Comparison of ENCODE assay signal across 24 mouse cellular contexts in the genomic region with DNA sequence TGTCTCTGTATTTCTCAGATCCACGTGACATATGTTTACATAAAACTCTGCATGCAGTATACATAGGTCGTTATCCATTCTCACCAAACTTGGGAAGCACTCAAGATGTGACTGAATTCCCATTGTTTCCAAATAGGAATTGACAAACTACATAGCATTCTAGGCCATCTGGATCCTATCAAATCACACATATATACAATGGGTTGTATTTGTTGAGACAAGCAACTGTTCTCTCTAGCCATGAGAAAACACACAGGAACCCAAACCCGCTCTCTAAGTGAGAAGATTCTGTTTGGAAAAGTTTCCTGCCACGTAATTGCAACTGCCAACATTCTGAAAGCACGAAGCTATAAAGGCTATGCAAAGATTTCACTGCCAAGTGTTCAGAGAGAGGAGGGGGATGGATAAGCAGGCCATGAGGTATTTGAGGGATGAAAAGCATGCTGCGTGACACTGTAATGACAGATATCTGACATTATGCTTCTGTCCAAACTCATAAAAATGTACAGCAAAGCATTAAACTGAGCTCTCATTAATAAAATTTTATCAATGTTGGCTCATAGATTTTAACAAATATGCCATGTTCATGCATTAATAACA.
DNase-seq lines count a peak whose midpoint lies in the region; ATAC-seq and TF ChIP-seq lines count a peak whose summit lies in the region.
"Had no signal": no experiment of that assay in that cellular context is flagged by ENCODE, and none has a peak within 500 bp of the region (broad histone marks: within the 10 kb centered on the region; RNA-seq: fewer than 3 reads in every experiment).

No protein-coding gene starts in this region.

- 27% methylated on average over 6 of the region's 6 CpGs for WGBS in forebrain, postnatal 0 days
- WGBS in forebrain, embryonic 16.5 days: 32% methylated on average over 6 of the region's 6 CpGs
- WGBS in intestine, embryonic 14.5 days: 22% methylated on average over 6 of the region's 6 CpGs
- WGBS in intestine, postnatal 0 days: 40% methylated on average over 6 of the region's 6 CpGs
- WGBS in intestine, embryonic 16.5 days: 39% methylated on average over 6 of the region's 6 CpGs

- no peak overlapping the region for H3K4me2 ChIP-seq in forebrain, postnatal 0 days (ENCODE audit: low read depth)
- H3K4me2 ChIP-seq in forebrain, embryonic 16.5 days (ENCODE audit: low read length): no peak overlapping the region
- no peak overlapping the region for H3K4me2 ChIP-seq in intestine, embryonic 14.5 days (ENCODE audit: low read length)
- no peak overlapping the region for H3K4me2 ChIP-seq in intestine, postnatal 0 days (replicated peaks; ENCODE audit: low read depth)
- H3K4me2 ChIP-seq in intestine, embryonic 16.5 days (ENCODE audit: low read depth, low read length): no peak overlapping the region
- H3K4me2 ChIP-seq: forebrain, embryonic 12.5 days; hindbrain, embryonic 15.5 days; kidney, embryonic 15.5 days; liver, embryonic 15.5 days; neural tube, embryonic 13.5 days had no signal

- TF ChIP-seq CTCF in forebrain, postnatal 0 days (IDR thresholded peaks at IDR 0.05; ENCODE audit: low read depth): no peak
- TF ChIP-seq CTCF in intestine, postnatal 0 days (IDR thresholded peaks at IDR 0.05; ENCODE audit: low read depth): no peak
- no peak for TF ChIP-seq CTCF in brain, embryonic 14.5 days (IDR thresholded peaks at IDR 0.05; ENCODE audit: borderline replicate concordance, extremely low read depth, insufficient read depth, insufficient read length)

- H3K27ac ChIP-seq in forebrain, postnatal 0 days (ENCODE audit: low read depth, low read length): no peak overlapping the region
- H3K27ac ChIP-seq in forebrain, embryonic 16.5 days (ENCODE audit: low read length): no peak overlapping the region
- H3K27ac ChIP-seq in intestine, embryonic 14.5 days (ENCODE audit: low read depth): peak overlapping the region; percentile 60; the same call in 1 of the 2 replicates
- no peak overlapping the region for H3K27ac ChIP-seq in intestine, postnatal 0 days (ENCODE audit: low read depth, low read length)
- H3K27ac ChIP-seq in intestine, embryonic 16.5 days (ENCODE audit: low read length): no peak overlapping the region
- H3K27ac ChIP-seq: forebrain, embryonic 12.5 days; hindbrain, embryonic 15.5 days; kidney, embryonic 15.5 days; left cerebral cortex, adult 2 months; liver, embryonic 15.5 days; macrophage; neural tube, embryonic 13.5 days had no signal

- no peaks in the 10 kb centered on the region for H3K27me3 ChIP-seq in forebrain, postnatal 0 days (ENCODE audit: insufficient read depth, low read length)
- H3K27me3 ChIP-seq in forebrain, embryonic 16.5 days (replicated peaks; ENCODE audit: control insufficient read depth, insufficient read depth, low read length): no peaks in the 10 kb centered on the region
- no peaks in the 10 kb centered on the region for H3K27me3 ChIP-seq in intestine, embryonic 14.5 days (replicated peaks; ENCODE audit: control insufficient read depth, insufficient read depth, low read length)
- no peaks in the 10 kb centered on the region for H3K27me3 ChIP-seq in intestine, postnatal 0 days (replicated peaks; ENCODE audit: control insufficient read depth, insufficient read depth, low read length)
- no peaks in the 10 kb centered on the region for H3K27me3 ChIP-seq in intestine, embryonic 16.5 days (replicated peaks; ENCODE audit: control insufficient read depth, insufficient read depth, low read length)
- H3K27me3 ChIP-seq: forebrain, embryonic 12.5 days; hindbrain, embryonic 15.5 days; kidney, embryonic 15.5 days; liver, embryonic 15.5 days; neural tube, embryonic 13.5 days had no signal

- no peak; the same call in 1 of the 2 replicates for ATAC-seq in forebrain, postnatal 0 days
- no peak for ATAC-seq in forebrain, embryonic 16.5 days
- ATAC-seq in intestine, embryonic 14.5 days (replicated peaks; ENCODE audit: low FRiP score, low TSS enrichment, low read depth): no peak
- no peak for ATAC-seq in intestine, postnatal 0 days
- peak; percentile 40; the same call in 1 of the 2 replicates for ATAC-seq in intestine, embryonic 16.5 days
- ATAC-seq: midbrain, embryonic 16.5 days had no signal

- H3K9me3 ChIP-seq in forebrain, postnatal 0 days (ENCODE audit: low read length): no peaks in the 10 kb centered on the region
- H3K9me3 ChIP-seq in forebrain, embryonic 16.5 days (ENCODE audit: control insufficient read depth, low read length): no peaks in the 10 kb centered on the region
- H3K9me3 ChIP-seq in intestine, embryonic 14.5 days (ENCODE audit: control insufficient read depth, low read length): no peaks in the 10 kb centered on the region
- H3K9me3 ChIP-seq in intestine, postnatal 0 days (ENCODE audit: control insufficient read depth): no peaks in the 10 kb centered on the region
- no peaks in the 10 kb centered on the region for H3K9me3 ChIP-seq in intestine, embryonic 16.5 days (ENCODE audit: control insufficient read depth, low read length)
- H3K9me3 ChIP-seq: forebrain, embryonic 12.5 days; hindbrain, embryonic 15.5 days; kidney, embryonic 15.5 days; liver, embryonic 15.5 days; neural tube, embryonic 13.5 days had no signal

- no peak overlapping the region for H3K9ac ChIP-seq in forebrain, postnatal 0 days
- H3K9ac ChIP-seq in forebrain, embryonic 16.5 days (replicated peaks; ENCODE audit: low read depth, low read length): no peak overlapping the region
- no peak overlapping the region for H3K9ac ChIP-seq in intestine, embryonic 14.5 days (ENCODE audit: low read length)
- H3K9ac ChIP-seq in intestine, postnatal 0 days (ENCODE audit: low read depth, low read length): no peak overlapping the region
- H3K9ac ChIP-seq in intestine, embryonic 16.5 days (ENCODE audit: low read depth, low read length): no peak overlapping the region
- H3K9ac ChIP-seq: forebrain, embryonic 12.5 days; hindbrain, embryonic 15.5 days; kidney, embryonic 15.5 days; liver, embryonic 15.5 days; neural tube, embryonic 13.5 days had no signal

- no peaks in the 10 kb centered on the region for H3K4me1 ChIP-seq in forebrain, postnatal 0 days (ENCODE audit: insufficient read depth)
- peaks cover 10% of the 10 kb centered on the region for H3K4me1 ChIP-seq in forebrain, embryonic 16.5 days (replicated peaks; ENCODE audit: control insufficient read depth, insufficient read depth, low read length)
- no peaks in the 10 kb centered on the region for H3K4me1 ChIP-seq in intestine, embryonic 14.5 days (replicated peaks; ENCODE audit: control insufficient read depth, insufficient read depth, low read length)
- no peaks in the 10 kb centered on the region for H3K4me1 ChIP-seq in intestine, postnatal 0 days (replicated peaks; ENCODE audit: control insufficient read depth, insufficient read depth, low read length)
- H3K4me1 ChIP-seq in intestine, embryonic 16.5 days (ENCODE audit: control insufficient read depth, insufficient read depth, low read length): no peaks in the 10 kb centered on the region
- H3K4me1 ChIP-seq: hindbrain, embryonic 15.5 days; kidney, embryonic 15.5 days; liver, embryonic 15.5 days; neural tube, embryonic 13.5 days had no signal

- TF ChIP-seq POLR2A in brain, embryonic 14.5 days (IDR thresholded peaks at IDR 0.05; ENCODE audit: borderline replicate concordance, extremely low read depth, insufficient read depth, insufficient read length, poor library complexity, severe bottlenecking): no peak

- H3K36me3 ChIP-seq in forebrain, postnatal 0 days (ENCODE audit: insufficient read depth): no peaks in the 10 kb centered on the region
- H3K36me3 ChIP-seq in forebrain, embryonic 16.5 days (ENCODE audit: control insufficient read depth, insufficient read depth): no peaks in the 10 kb centered on the region
- no peaks in the 10 kb centered on the region for H3K36me3 ChIP-seq in intestine, embryonic 14.5 days (ENCODE audit: control insufficient read depth, insufficient read depth, low read length)
- H3K36me3 ChIP-seq in intestine, postnatal 0 days (ENCODE audit: control insufficient read depth, insufficient read depth): no peaks in the 10 kb centered on the region
- no peaks in the 10 kb centered on the region for H3K36me3 ChIP-seq in intestine, embryonic 16.5 days (ENCODE audit: control insufficient read depth, insufficient read depth, low read length)
- H3K36me3 ChIP-seq: forebrain, embryonic 12.5 days; hindbrain, embryonic 15.5 days; kidney, embryonic 15.5 days; liver, embryonic 15.5 days; neural tube, embryonic 13.5 days had no signal

- DNase-seq in forebrain, postnatal 0 days: peak; percentile 11
- no peak for DNase-seq in intestine, embryonic 14.5 days (ENCODE audit: low spot score)
- peak; percentile 45 for DNase-seq in brain, embryonic 14.5 days (ENCODE audit: low read depth)
- DNase-seq in gastrocnemius, postnatal 25 days: no peak
- DNase-seq in frontal cortex, postnatal 25 days (ENCODE audit: low spot score in 2 of 2): no peak
- DNase-seq: adrenal gland, postnatal 25 days; cerebellum, adult 9-10 months; gastrocnemius, postnatal 36 days; kidney, adult 11 months; liver; thymus, adult 2 months; thymus, postnatal 4 days had no signal

- H3K4me3 ChIP-seq in forebrain, postnatal 0 days (ENCODE audit: low read depth, low read length): no peak overlapping the region
- no peak overlapping the region for H3K4me3 ChIP-seq in forebrain, embryonic 16.5 days (replicated peaks; ENCODE audit: low read length)
- no peak overlapping the region for H3K4me3 ChIP-seq in intestine, embryonic 14.5 days (ENCODE audit: low read depth, low read length)
- no peak overlapping the region for H3K4me3 ChIP-seq in intestine, postnatal 0 days (ENCODE audit: low read depth, low read length)
- H3K4me3 ChIP-seq in intestine, embryonic 16.5 days (ENCODE audit: low read length): no peak overlapping the region
- H3K4me3 ChIP-seq: forebrain, embryonic 12.5 days; hindbrain, embryonic 15.5 days; kidney, embryonic 15.5 days; left cerebral cortex, adult 2 months; liver, embryonic 15.5 days; myocyte; neural tube, embryonic 13.5 days had no signal

Comparison
In these comparisons a context has a peak if more than half of its experiments do, and no peak if none do; other contexts are left out.
1. DNase-seq: peak in forebrain, postnatal 0 days (single experiment) and brain, embryonic 14.5 days (single experiment); none in intestine, embryonic 14.5 days (single experiment), gastrocnemius, postnatal 25 days (single experiment) and frontal cortex, postnatal 25 days (0 of 2).